Mouse (Mus musculus) hindbrain, embryonic 12.5 days (tissue): ENCODE results near the gene Gjb4. TPM values are rescaled to one million over a fixed set of nuclear protein-coding genes. Genes with fewer than 3 reads are reported as not detected.
A peak's percentile ranks its signal among the peaks of the same experiment; 100 is the strongest.

ENCODE experiments used
- ATAC-seq: fragments of 200-750 bp; cut with Nextera tagmentation; 2 replicates; pipeline ENCODE4 v1.8.0; 2017; ENCODE audit warnings: moderate TSS enrichment; ENCODE audit not compliant: low FRiP score
- H3K27ac ChIP-seq: fragments of 300-500 bp; sonication (generic); 2 replicates; pipeline ENCODE4 v1.5.1; 2016; ENCODE audit warnings: mild to moderate bottlenecking
- H3K27me3 ChIP-seq: fragments of 300-500 bp; sonication (generic); 2 replicates; pipeline ENCODE4 v1.6.1; 2016; ENCODE audit warnings: mild to moderate bottlenecking
- H3K36me3 ChIP-seq: fragments of 300-500 bp; sonication (generic); 2 replicates; pipeline ENCODE4 v1.6.1; 2016; ENCODE audit warnings: mild to moderate bottlenecking
- H3K4me1 ChIP-seq: fragments of 300-500 bp; sonication (generic); 2 replicates; pipeline ENCODE4 v1.6.1; 2016
- H3K4me2 ChIP-seq: fragments of 300-500 bp; sonication (generic); replicated peaks from 2 replicates; pipeline ENCODE4 v1.6.1; 2016; ENCODE audit warnings: mild to moderate bottlenecking
- H3K4me3 ChIP-seq: fragments of 300-500 bp; sonication (generic); 2 replicates; pipeline ENCODE4 v1.5.1; 2016; ENCODE audit warnings: mild to moderate bottlenecking
- H3K9ac ChIP-seq: fragments of 300-500 bp; sonication (generic); 2 replicates; pipeline ENCODE4 v1.6.1; 2016; ENCODE audit warnings: mild to moderate bottlenecking, moderate library complexity
- H3K9me3 ChIP-seq: fragments of 300-500 bp; sonication (generic); replicated peaks from 2 replicates; pipeline ENCODE4 v1.6.1; 2016; ENCODE audit warnings: mild to moderate bottlenecking
- WGBS: fragments of 180-500 bp; shearing (Covaris S2); methylation state at CpG from one replicate; pipeline ENCODE4 v1.1.7; 2016; 5-methylcytosine and 5-hydroxymethylcytosine counted together
- polyA plus RNA-seq: library from polyadenylated mRNA; unstranded; fragments of >200 nt; fragmentation: Nextera tagmentation; extraction: Ambion mirVana; gene quantifications from 2 replicates; pipeline ENCODE4 v1.2.1, GENCODE M21; 2016

The Gjb4 gene
- polyA plus RNA-seq, 1 experiment from 2014 or later = 0.19 TPM

DNA sequence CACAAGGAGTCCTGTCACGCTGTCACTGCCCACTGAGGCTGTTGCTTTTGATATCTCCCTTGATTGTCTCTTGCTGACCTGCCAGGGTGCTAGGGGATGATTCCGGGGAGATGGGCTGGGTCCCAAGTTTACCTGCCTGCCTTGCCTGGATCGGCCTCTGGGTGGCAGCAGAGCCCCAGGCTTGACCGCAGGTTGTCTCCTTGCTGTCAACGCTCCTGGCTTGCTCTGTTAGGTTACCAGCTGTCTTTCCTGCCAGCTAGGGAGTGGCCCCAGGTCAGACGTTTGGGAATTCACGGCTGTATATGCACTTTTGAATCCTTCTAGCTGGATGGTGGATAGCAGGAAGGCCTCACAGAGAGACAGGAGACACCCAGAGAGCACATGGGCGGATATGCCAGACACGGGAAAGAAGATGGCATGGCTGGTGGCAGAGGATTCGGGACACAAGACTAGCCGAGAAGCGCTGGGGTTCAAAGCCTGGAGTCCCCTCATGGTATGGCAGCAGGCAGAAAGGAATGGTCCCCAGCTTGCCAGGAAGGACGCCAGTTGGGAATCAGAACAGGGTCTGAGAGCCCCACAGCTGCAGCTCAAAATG lies 14.6 kb upstream of the Gjb4 start:
- 0 out of 2 replicates have a peak, but pooled peaks have one; percentile 9 for ATAC-seq
- Histone ChIP-seq H3K9ac (no peak overlapping the region), H3K4me1 (peaks cover 27% of the 10 kb centered on the region), H3K27me3 (peaks cover 7% of the 10 kb centered on the region; the same call in 1 of the 2 replicates), H3K9me3 (no peaks in the 10 kb centered on the region), H3K27ac (no peak overlapping the region), H3K4me2 (no peak overlapping the region), H3K4me3 (no peak overlapping the region), H3K36me3 (no peaks in the 10 kb centered on the region)
- WGBS = 30% methylated on average over 13 of the region's 13 CpGs

DNA sequence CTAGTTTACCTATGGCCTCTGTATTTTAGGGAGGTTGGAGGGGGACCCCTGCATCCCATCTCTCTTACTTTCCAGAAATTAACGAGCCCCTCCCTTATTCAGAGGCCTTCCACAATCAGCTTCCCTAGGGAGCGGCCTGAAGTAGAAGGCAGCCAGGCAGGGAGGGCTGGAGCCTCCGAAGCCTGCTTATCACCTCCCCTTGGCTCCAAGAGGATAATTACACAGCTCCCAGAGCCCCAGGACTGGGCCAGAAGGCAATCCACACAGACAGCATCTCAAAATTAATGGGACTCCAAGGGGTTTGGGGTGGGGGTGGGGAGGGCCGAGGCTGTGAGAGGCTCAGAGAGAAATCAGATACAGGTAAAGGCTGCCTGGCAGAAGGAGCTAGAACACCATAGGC lies 12.0 kb upstream of the Gjb4 start:
- Histone ChIP-seq H3K27me3 (0 out of 2 replicates have a peak, but pooled peaks cover 7% of the 10 kb centered on the region), H3K4me2 (no peak overlapping the region), H3K36me3 (no peaks in the 10 kb centered on the region), H3K4me1 (peaks cover 25% of the 10 kb centered on the region), H3K9ac (no peak overlapping the region), H3K27ac (peak overlapping the region; percentile 44), H3K4me3 (no peak overlapping the region), H3K9me3 (no peaks in the 10 kb centered on the region)
- peak; percentile 73 for ATAC-seq
- 20% methylated on average over 4 of the region's 4 CpGs for WGBS

DNA sequence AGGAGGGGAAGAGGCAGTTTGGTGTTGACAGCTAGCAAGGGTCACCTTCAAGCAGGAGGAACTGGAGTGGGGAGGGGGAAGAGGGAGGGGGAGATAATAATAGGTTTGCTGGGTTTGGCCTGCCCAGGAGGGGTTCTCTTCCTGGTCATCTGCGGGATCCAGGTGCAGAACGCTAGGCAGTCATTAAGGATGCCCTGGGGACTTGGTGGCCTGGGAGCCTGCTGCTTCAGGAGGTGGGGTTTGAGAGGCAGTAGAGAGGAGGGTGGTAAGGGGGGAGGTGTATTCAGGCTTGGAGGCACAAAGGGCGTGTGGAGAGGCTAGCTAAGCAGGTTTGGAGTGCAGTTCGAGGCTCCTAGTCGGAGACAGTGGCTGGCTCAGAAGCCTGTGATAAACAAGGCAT lies 11.6 kb upstream of the Gjb4 start:
- Histone ChIP-seq H3K27ac (peak overlapping the region; percentile 44), H3K4me2 (no peak overlapping the region), H3K9me3 (no peaks in the 10 kb centered on the region), H3K9ac (no peak overlapping the region), H3K36me3 (no peaks in the 10 kb centered on the region), H3K27me3 (0 out of 2 replicates have a peak, but pooled peaks cover 7% of the 10 kb centered on the region), H3K4me1 (peaks cover 25% of the 10 kb centered on the region), H3K4me3 (no peak overlapping the region)
- peak; percentile 49 for ATAC-seq
- WGBS = 18% methylated on average over 5 of the region's 5 CpGs

DNA sequence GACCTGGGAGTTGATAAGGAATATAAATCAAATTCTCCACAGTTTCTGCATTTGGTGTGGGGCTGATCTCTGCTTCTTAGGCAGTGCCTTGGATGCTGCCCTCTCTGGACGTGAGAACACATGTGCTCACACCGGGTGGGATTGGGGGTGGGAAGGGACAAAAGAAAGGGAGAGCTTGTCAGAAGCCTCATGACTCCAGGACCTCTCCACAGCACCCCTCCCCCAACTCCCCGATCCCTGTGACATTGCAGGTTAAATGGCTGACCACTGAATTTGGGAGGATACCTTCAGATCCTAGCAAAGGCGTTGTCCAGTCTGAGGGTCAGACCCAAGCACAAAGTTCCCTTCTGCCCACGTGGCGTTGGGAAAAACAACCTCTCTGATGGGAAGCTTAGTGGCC lies 10.6 kb upstream of the Gjb4 start:
- H3K4me1 ChIP-seq = peaks cover 25% of the 10 kb centered on the region
- H3K9ac ChIP-seq = no peak overlapping the region
- H3K36me3 ChIP-seq = no peaks in the 10 kb centered on the region
- no peak overlapping the region for H3K4me3 ChIP-seq
- no peaks in the 10 kb centered on the region for H3K9me3 ChIP-seq
- WGBS = 64% methylated on average over 6 of the region's 6 CpGs
- peaks cover 12% of the 10 kb centered on the region for H3K27me3 ChIP-seq
- H3K4me2 ChIP-seq = no peak overlapping the region
- no peak overlapping the region for H3K27ac ChIP-seq
- ATAC-seq = no peak

DNA sequence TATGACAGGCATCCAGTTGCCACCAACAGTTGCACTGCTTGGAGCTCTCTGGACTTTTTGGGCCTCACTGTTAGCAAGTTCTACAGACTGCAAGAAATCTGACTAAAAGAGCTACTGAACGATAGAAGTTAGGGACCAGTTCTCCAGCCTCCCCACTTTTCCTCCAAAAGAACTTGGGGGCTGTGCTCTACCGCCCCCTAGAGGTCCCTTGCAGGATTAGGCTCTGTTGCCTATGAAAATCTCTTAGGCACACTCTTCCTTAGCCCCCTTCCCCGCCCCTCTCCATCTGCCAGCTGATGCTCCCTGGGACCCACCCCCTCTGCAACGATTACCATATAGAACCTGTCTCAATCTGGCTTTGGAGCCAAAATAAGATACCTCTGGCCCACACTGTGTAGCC lies 9.4 kb upstream of the Gjb4 start:
- no peak overlapping the region for H3K27ac ChIP-seq
- peaks cover 6% of the 10 kb centered on the region for H3K27me3 ChIP-seq
- no peak overlapping the region for H3K4me2 ChIP-seq
- no peaks in the 10 kb centered on the region for H3K36me3 ChIP-seq
- H3K9me3 ChIP-seq = no peaks in the 10 kb centered on the region
- H3K9ac ChIP-seq = no peak overlapping the region
- no peak overlapping the region for H3K4me3 ChIP-seq
- 64% methylated on average over 4 of the region's 4 CpGs for WGBS
- H3K4me1 ChIP-seq = peaks cover 20% of the 10 kb centered on the region
- no peak for ATAC-seq

DNA sequence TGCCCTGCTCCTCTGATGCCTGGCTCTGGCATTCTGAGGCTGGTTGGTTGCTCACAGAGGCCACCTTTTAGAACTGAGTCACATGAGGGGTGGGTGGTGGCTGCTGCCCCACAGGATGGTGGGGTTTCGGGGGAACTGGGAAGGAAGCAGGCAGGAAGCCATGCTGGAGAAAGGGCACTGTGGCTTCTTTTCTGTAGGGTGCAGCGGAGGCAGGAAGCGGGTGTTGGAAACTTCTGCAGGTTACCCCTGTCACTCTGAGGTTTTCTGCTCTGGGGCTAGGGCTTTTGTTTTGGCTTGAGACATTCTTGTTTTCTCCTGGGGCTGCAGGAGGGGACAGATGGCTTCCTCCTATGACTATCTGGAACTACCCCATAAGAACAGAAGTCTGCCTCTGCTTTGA lies 8.6 kb upstream of the Gjb4 start:
- Histone ChIP-seq H3K9ac (no peak overlapping the region), H3K27me3 (peaks cover 9% of the 10 kb centered on the region), H3K4me3 (no peak overlapping the region), H3K36me3 (no peaks in the 10 kb centered on the region), H3K27ac (no peak overlapping the region), H3K4me2 (no peak overlapping the region), H3K4me1 (peaks cover 19% of the 10 kb centered on the region), H3K9me3 (no peaks in the 10 kb centered on the region)
- ATAC-seq = no peak
- 85% methylated on average over 3 of the region's 3 CpGs for WGBS

DNA sequence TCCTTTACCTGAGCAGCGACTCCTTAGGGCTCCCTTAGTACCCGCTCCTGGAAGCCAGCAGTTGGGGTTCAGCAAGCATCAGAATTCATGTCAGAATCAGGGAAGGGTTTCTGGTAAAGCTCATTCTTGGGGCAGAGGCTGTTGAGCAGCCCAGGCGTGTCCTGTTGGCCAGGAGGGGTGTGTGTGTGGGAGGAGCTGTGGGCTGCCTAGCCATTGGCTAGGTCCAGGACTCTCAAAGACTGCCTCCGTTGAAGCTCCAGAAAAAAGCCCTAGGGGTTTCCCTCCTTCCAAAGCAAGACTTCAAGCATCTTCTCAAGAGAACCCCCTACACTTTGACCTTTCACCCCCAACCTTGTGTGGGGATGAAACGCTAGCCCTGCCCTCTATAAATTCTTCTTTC lies 4.1 kb upstream of the Gjb4 start, which contains the start of gene Gjb5:
TSS of gene Gjb5 (minus strand) at position 164 of the 400 bp plus-strand sequence.
- H3K4me3 ChIP-seq = no peak within 1 kb of the TSS
- H3K4me2 ChIP-seq = no peak within 1 kb of the TSS
- no peak within 1 kb of the TSS for H3K27ac ChIP-seq
- no peaks in the 10 kb centered on the region for H3K36me3 ChIP-seq
- H3K4me1 ChIP-seq = peaks cover 17% of the 10 kb centered on the region
- H3K9ac ChIP-seq = no peak within 1 kb of the TSS
- H3K27me3 ChIP-seq = peaks cover 9% of the 10 kb centered on the region
- no peaks in the 10 kb centered on the region for H3K9me3 ChIP-seq
- WGBS = 29% methylated on average over 5 of the region's 5 CpGs
- ATAC-seq = no peak

DNA sequence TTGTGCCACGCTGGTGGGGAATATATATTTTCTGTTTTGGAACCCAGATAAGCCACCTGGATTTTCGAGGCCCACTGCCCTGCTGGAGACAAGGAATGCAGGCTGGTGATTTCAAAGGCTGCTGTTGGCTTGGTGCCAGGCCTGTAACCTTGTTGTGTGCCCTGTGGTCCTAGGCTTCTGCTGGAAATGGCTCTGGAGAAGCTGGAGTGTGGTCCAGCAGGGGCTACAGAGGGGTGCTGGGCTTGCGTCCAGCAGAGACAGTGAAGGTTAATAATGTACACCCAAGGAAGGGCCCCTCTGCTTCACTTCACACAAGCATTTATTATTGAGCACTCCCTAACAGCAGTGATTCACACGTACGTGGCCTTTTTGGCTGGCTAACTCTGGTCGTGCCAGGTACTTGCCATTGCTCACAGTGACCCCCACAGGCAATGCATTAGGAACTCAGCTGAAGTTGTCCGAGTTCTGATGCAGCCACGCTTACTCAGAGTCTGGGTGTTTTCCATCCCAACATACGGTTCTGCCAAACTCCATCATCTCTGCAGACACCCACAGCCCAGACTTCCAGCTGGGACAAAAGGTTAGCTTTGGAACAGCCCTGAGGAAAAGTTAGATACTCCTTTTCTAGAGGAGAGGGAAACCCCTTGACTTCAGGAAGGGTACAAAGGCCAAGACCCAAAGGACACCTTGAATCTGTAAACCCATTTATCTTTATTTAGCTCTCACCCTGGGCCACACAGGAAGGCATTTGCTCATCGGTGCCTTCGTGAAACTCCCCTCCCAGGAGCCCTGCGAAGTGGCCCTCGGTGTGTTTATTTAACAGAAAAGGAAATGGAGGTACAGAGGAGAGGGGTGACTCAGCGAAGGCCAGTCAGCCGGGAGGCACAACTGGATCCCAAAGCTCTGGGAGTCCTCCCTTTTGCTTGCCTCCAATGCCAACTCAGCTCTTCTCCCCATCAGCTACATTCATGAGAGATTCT lies 915 bp upstream of the Gjb4 start:
- ATAC-seq = no peak
- H3K4me1 ChIP-seq = peaks cover 17% of the 10 kb centered on the region
- 76% methylated on average over 15 of the region's 15 CpGs for WGBS
- no peak overlapping the region for H3K27ac ChIP-seq
- peaks cover 7% of the 10 kb centered on the region for H3K27me3 ChIP-seq
- H3K4me3 ChIP-seq = no peak overlapping the region
- no peaks in the 10 kb centered on the region for H3K9me3 ChIP-seq
- H3K4me2 ChIP-seq = no peak overlapping the region
- H3K36me3 ChIP-seq = no peaks in the 10 kb centered on the region
- no peak overlapping the region for H3K9ac ChIP-seq

DNA sequence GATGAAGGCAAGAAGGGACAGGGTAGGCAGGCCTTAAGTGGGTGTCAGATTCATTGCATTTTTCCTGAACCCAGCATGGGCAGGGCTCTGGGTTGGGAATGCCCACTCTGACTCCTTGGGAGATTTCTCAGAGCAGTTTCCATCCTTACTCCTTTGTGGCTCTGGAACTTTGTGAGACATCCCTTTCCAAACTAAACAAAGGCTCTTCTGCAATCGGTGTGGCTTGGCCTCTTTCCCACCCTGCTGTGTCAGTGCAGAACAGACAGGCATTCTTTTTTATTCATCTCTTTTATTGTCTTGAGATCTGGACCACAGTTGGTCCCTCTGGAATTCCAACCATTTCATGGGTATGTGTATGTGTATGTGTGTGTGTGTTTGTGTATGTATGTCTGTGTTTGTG lies 1.3 kb downstream of the Gjb4 start:
- WGBS = 20% methylated on average over 1 of the region's 1 CpGs
- Histone ChIP-seq H3K4me3 (no peak overlapping the region), H3K27ac (no peak overlapping the region), H3K9ac (no peak overlapping the region), H3K4me1 (peaks cover 16% of the 10 kb centered on the region), H3K27me3 (peaks cover 1% of the 10 kb centered on the region), H3K9me3 (no peaks in the 10 kb centered on the region), H3K36me3 (no peaks in the 10 kb centered on the region), H3K4me2 (no peak overlapping the region)
- no peak for ATAC-seq

DNA sequence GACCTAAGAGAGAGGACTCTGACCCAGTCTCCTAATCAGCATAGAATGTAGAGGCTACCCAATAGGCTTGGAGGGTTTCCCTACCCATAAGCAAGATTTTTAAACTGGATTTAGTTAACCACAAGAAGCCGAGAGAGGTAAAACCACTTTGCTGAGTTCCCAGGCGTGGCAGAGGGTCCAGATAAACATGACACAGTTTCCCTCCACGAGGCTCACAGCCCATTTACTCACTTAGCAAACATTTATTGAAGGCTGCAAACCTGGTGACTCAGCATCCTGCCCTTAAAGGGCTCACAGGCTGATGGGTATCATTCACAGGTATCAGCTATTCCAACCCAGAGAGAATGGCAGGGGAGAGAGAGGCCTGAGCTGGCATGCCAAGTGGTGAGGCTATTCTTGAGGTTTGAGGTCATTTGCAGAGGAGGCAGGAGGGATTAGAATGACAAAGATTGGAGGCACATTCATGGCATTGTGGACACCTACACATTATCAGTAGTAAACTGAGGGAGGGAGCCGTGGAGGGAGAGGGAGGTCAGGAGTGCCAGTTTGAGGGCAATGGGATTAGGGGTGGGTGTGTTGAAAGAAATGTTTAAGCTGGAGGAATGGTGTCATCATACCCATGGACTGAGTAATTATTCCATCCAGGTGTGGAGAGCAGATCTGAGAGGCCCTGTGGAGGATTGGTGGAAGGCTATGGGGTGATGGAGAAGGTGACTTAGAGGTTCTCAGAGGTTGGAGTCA lies 4.2 kb downstream of the Gjb4 start:
- 77% methylated on average over 4 of the region's 4 CpGs for WGBS
- no peaks in the 10 kb centered on the region for H3K36me3 ChIP-seq
- H3K9me3 ChIP-seq = no peaks in the 10 kb centered on the region
- no peak overlapping the region for H3K9ac ChIP-seq
- no peak for ATAC-seq
- no peak overlapping the region for H3K27ac ChIP-seq
- H3K27me3 ChIP-seq = no peaks in the 10 kb centered on the region
- H3K4me3 ChIP-seq = no peak overlapping the region
- peaks cover 15% of the 10 kb centered on the region for H3K4me1 ChIP-seq
- H3K4me2 ChIP-seq = no peak overlapping the region

DNA sequence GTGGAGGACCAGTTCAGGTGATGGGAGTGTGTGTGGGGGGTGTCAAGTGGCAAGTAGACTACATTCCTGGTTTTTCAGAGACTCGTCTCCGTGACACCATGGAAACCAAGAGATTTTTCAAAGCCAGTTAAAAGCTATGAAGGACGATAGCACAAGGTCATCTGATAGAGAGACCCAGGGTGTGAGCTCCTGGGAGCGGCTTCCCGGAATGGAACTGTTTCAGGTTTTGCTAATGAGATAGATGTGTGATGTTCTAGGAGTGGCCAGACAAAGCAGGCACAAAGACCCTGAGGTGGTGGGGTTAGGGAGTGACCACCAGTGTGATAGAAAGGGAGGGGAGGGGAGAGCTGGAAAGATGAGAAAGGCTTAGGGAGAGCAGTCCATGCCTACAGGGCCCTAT lies 8.9 kb downstream of the Gjb4 start:
- no peak for ATAC-seq
- no peak overlapping the region for H3K27ac ChIP-seq
- H3K4me2 ChIP-seq = no peak overlapping the region
- H3K36me3 ChIP-seq = no peaks in the 10 kb centered on the region
- no peaks in the 10 kb centered on the region for H3K4me1 ChIP-seq
- 80% methylated on average over 5 of the region's 5 CpGs for WGBS
- no peak overlapping the region for H3K4me3 ChIP-seq
- no peaks in the 10 kb centered on the region for H3K9me3 ChIP-seq
- no peaks in the 10 kb centered on the region for H3K27me3 ChIP-seq
- H3K9ac ChIP-seq = no peak overlapping the region

DNA sequence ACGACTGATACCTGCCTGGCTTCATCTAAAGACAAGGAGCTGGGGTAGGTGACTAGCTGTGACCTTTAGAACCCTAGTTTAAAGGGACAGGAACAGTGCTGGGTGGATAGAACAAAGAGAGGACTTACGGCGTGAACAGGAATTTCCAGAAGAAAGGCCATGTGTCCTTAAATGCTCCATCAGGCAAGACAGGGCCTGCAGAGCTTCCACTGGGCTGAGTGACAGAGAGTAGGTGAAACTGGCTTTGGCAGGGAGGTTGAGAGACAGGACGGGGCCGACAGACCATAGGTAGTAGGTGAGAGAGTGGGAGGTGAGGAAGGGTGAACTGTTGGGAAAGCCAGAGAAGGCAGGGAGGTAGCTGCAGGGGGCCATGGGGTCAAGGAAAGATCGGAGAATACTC lies 12.5 kb downstream of the Gjb4 start:
- no peaks in the 10 kb centered on the region for H3K27me3 ChIP-seq
- no peaks in the 10 kb centered on the region for H3K9me3 ChIP-seq
- 55% methylated on average over 6 of the region's 6 CpGs for WGBS
- H3K36me3 ChIP-seq = no peaks in the 10 kb centered on the region
- H3K4me1 ChIP-seq = no peaks in the 10 kb centered on the region
- ATAC-seq = no peak
- H3K4me2 ChIP-seq = no peak overlapping the region
- H3K27ac ChIP-seq = no peak overlapping the region
- no peak overlapping the region for H3K9ac ChIP-seq
- no peak overlapping the region for H3K4me3 ChIP-seq
